Mouse (Mus musculus) limb, embryonic 14.5 days (tissue): ENCODE measurements around the gene Nav2. TPM values are rescaled to one million over a fixed set of nuclear protein-coding genes. Genes with fewer than 3 reads are reported as not detected.

Experiments used
- ATAC-seq: fragments of 200-750 bp; cut with Nextera tagmentation; 2 replicates; pipeline ENCODE4 v1.8.0; 2017; ENCODE audit warnings: low read depth, moderate number of reproducible peaks, moderate TSS enrichment; ENCODE audit not compliant: low FRiP score
- DNase-seq: peaks from one replicate; pipeline ENCODE4 v3.0.0-alpha.2; 2015; ENCODE audit warnings: low spot score
- H3K27ac ChIP-seq: fragments of 300-500 bp; sonication (generic); replicated peaks from 2 replicates; pipeline ENCODE4 v1.5.1; 2014; ENCODE audit warnings: low read depth, mild to moderate bottlenecking, low read length, moderate library complexity, mixed read lengths
- H3K27me3 ChIP-seq: fragments of 300-500 bp; sonication (generic); 2 replicates; pipeline ENCODE4 v1.6.1; 2014; ENCODE audit warnings: low read length, mixed read lengths; ENCODE audit not compliant: control insufficient read depth, insufficient read depth
- H3K36me3 ChIP-seq: fragments of 300-500 bp; sonication (generic); 2 replicates; pipeline ENCODE4 v1.6.1; 2014; ENCODE audit warnings: mild to moderate bottlenecking, low read length, moderate library complexity, mixed read lengths; ENCODE audit not compliant: control insufficient read depth, insufficient read depth
- H3K4me1 ChIP-seq: fragments of 300-500 bp; sonication (generic); 2 replicates; pipeline ENCODE4 v1.6.1; 2014; ENCODE audit warnings: antibody characterized with exemption, low read length, mixed read lengths; ENCODE audit not compliant: control insufficient read depth, insufficient read depth
- H3K4me2 ChIP-seq: fragments of 300-500 bp; sonication (generic); replicated peaks from 2 replicates; pipeline ENCODE4 v1.6.1; 2014; ENCODE audit warnings: low read depth, mild to moderate bottlenecking, low read length, moderate library complexity; ENCODE audit not compliant: severe bottlenecking
- H3K4me3 ChIP-seq: fragments of 300-500 bp; sonication (generic); replicated peaks from 2 replicates; pipeline ENCODE4 v1.5.1; 2014; ENCODE audit warnings: low read length
- H3K9ac ChIP-seq: fragments of 300-500 bp; sonication (generic); 2 replicates; pipeline ENCODE4 v1.6.1; 2014; ENCODE audit warnings: mild to moderate bottlenecking, low read depth, low read length, moderate library complexity; ENCODE audit not compliant: severe bottlenecking
- H3K9me3 ChIP-seq: fragments of 300-500 bp; sonication (generic); 2 replicates; pipeline ENCODE4 v1.6.1; 2016; ENCODE audit warnings: low read length; ENCODE audit not compliant: control insufficient read depth
- POLR2A ChIP-seq: fragments of 200-500 bp; IDR thresholded peaks from 2 replicates; pipeline ENCODE4 v1.8.0; 2012; ENCODE audit warnings: inconsistent platforms, mild to moderate bottlenecking, moderate library complexity, borderline replicate concordance; ENCODE audit not compliant: insufficient read depth, insufficient read length; ENCODE audit errors: extremely low read depth
- WGBS: fragments of 180-500 bp; shearing (Covaris S2); extraction: QIAGEN DNeasy Blood & Tissue Kit; methylation state at CpG from one replicate; pipeline ENCODE4 v1.1.7; 2014; 5-methylcytosine and 5-hydroxymethylcytosine counted together
- polyA plus RNA-seq, 2 experiments: library from polyadenylated mRNA; depleted of rRNA in 1 of 2; stranded (reverse) in 1 of 2; unstranded in 1 of 2; fragments of >200 nt; fragmentation: Nextera tagmentation in 1 of 2; extraction: Ambion mirVana in 1 of 2; gene quantifications; 2 replicates each; pipeline versions ENCODE4 v1.2.1 to v1.2.3; 2012 to 2014

The Nav2 gene
- polyA plus RNA-seq, 2 experiments = 15.8 to 16.8 TPM

GRCm38 (mm10) chr7:49402526-49402925 is 494.0 kb downstream of the Nav2 start:
- Histone ChIP-seq H3K4me3 (no peak overlapping the region), H3K9ac (no peak overlapping the region), H3K4me2 (no peak overlapping the region), H3K36me3 (no peaks in the 10 kb centered on the region), H3K27ac (no peak overlapping the region), H3K27me3 (no peaks in the 10 kb centered on the region), H3K4me1 (peaks cover 13% of the 10 kb centered on the region), H3K9me3 (no peaks in the 10 kb centered on the region)
- no peak for TF ChIP-seq POLR2A
- no peak for ATAC-seq
- 84% methylated on average over 5 of the region's 5 CpGs for WGBS
- DNase-seq = no peak

- ATAC-seq = no peak
- 76% methylated on average over 9 of the region's 9 CpGs for WGBS
- H3K9me3 ChIP-seq = no peaks in the 10 kb centered on the region
- no peak overlapping the region for H3K9ac ChIP-seq
- H3K4me2 ChIP-seq = no peak overlapping the region
- no peak for TF ChIP-seq POLR2A
- no peaks in the 10 kb centered on the region for H3K27me3 ChIP-seq
- H3K36me3 ChIP-seq = no peaks in the 10 kb centered on the region
- H3K4me3 ChIP-seq = no peak overlapping the region
- no peak for DNase-seq
- H3K27ac ChIP-seq = no peak overlapping the region
- H3K4me1 ChIP-seq = peaks cover 7% of the 10 kb centered on the region; the same call in 1 of the 2 replicates
Measured at GRCm38 (mm10) chr7:49407688-49408087, 499.2 kb downstream of the Nav2 start.

- Histone ChIP-seq H3K36me3 (no peaks in the 10 kb centered on the region), H3K9me3 (no peaks in the 10 kb centered on the region), H3K27ac (no peak overlapping the region), H3K4me1 (peaks cover 7% of the 10 kb centered on the region; the same call in 1 of the 2 replicates), H3K9ac (no peak overlapping the region), H3K27me3 (no peaks in the 10 kb centered on the region), H3K4me3 (no peak overlapping the region), H3K4me2 (no peak overlapping the region)
- WGBS = 85% methylated on average over 7 of the region's 7 CpGs
- no peak for TF ChIP-seq POLR2A
- ATAC-seq (no peak), DNase-seq (no peak)
Measured at GRCm38 (mm10) chr7:49408625-49409024, 500.1 kb downstream of the Nav2 start.

GRCm38 (mm10) chr7:49409265-49409664 is 500.7 kb downstream of the Nav2 start:
- 63% methylated on average over 3 of the region's 3 CpGs for WGBS
- H3K27ac ChIP-seq = no peak overlapping the region
- TF ChIP-seq POLR2A = no peak
- ATAC-seq = no peak
- no peak overlapping the region for H3K4me2 ChIP-seq
- H3K9ac ChIP-seq = no peak overlapping the region
- peaks cover 7% of the 10 kb centered on the region; the same call in 1 of the 2 replicates for H3K4me1 ChIP-seq
- no peaks in the 10 kb centered on the region for H3K9me3 ChIP-seq
- H3K4me3 ChIP-seq = no peak overlapping the region
- no peaks in the 10 kb centered on the region for H3K36me3 ChIP-seq
- no peak for DNase-seq
- H3K27me3 ChIP-seq = no peaks in the 10 kb centered on the region

GRCm38 (mm10) chr7:49410188-49410587 is 501.7 kb downstream of the Nav2 start:
- ATAC-seq (no peak), DNase-seq (no peak)
- Histone ChIP-seq H3K4me3 (no peak overlapping the region), H3K27me3 (no peaks in the 10 kb centered on the region), H3K27ac (no peak overlapping the region), H3K9ac (no peak overlapping the region), H3K4me1 (peaks cover 10% of the 10 kb centered on the region; the same call in 1 of the 2 replicates), H3K4me2 (no peak overlapping the region), H3K36me3 (no peaks in the 10 kb centered on the region), H3K9me3 (no peaks in the 10 kb centered on the region)
- TF ChIP-seq POLR2A = no peak
- WGBS = 88% methylated on average over 5 of the region's 5 CpGs

GRCm38 (mm10) chr7:49410892-49411291 is 502.4 kb downstream of the Nav2 start:
- ATAC-seq = no peak
- no peak for TF ChIP-seq POLR2A
- Histone ChIP-seq H3K27ac (no peak overlapping the region), H3K4me2 (no peak overlapping the region), H3K9ac (no peak overlapping the region), H3K9me3 (no peaks in the 10 kb centered on the region), H3K4me3 (no peak overlapping the region), H3K4me1 (peaks cover 10% of the 10 kb centered on the region; the same call in 1 of the 2 replicates), H3K36me3 (no peaks in the 10 kb centered on the region), H3K27me3 (no peaks in the 10 kb centered on the region)
- DNase-seq = no peak
- 90% methylated on average over 4 of the region's 4 CpGs for WGBS
